Mouse (Mus musculus): Measurements from ENCODE around the gene Fezf1. TPM values are rescaled to one million over a fixed set of nuclear protein-coding genes. Genes with fewer than 3 reads are reported as not detected.

The Fezf1 gene
- total RNA-seq (2015) (not detected in 2 replicates), total RNA-seq (2017) (0.12 TPM in 1 of 2 replicates, not detected in the other)

- no peak for ATAC-seq (replicated peaks; ENCODE audit: poor library complexity)
Observed at GRCm38 (mm10) chr6:23248313-23249052, at the start of gene Fezf1. Gene Fezf1 (minus strand): TSS chr6:23248362.

- ATAC-seq (replicated peaks; ENCODE audit: poor library complexity), result no peak
Observed at GRCm38 (mm10) chr6:23294685-23295084, 46.5 kb upstream of the Fezf1 start.

GRCm38 (mm10) chr6:23288752-23289151 lies 40.6 kb upstream of the Fezf1 start:
- no peak for ATAC-seq (replicated peaks; ENCODE audit: poor library complexity)

- ATAC-seq (replicated peaks; ENCODE audit: poor library complexity), result no peak
Observed at GRCm38 (mm10) chr6:23281514-23281820, 33.3 kb upstream of the Fezf1 start.

- no peak for ATAC-seq (replicated peaks; ENCODE audit: poor library complexity)
Observed at GRCm38 (mm10) chr6:23280811-23281513, 32.8 kb upstream of the Fezf1 start.

- ATAC-seq (replicated peaks; ENCODE audit: poor library complexity), result no peak
Observed at GRCm38 (mm10) chr6:23273483-23273882, 25.3 kb upstream of the Fezf1 start.

GRCm38 (mm10) chr6:23272979-23273378 lies 24.8 kb upstream of the Fezf1 start:
- ATAC-seq (replicated peaks; ENCODE audit: poor library complexity), result no peak

- ATAC-seq (replicated peaks; ENCODE audit: poor library complexity), result no peak
Observed at GRCm38 (mm10) chr6:23272542-23272941, 24.4 kb upstream of the Fezf1 start.

- no peak for ATAC-seq (replicated peaks; ENCODE audit: poor library complexity)
Observed at GRCm38 (mm10) chr6:23260738-23261050, 12.5 kb upstream of the Fezf1 start.

GRCm38 (mm10) chr6:23260016-23260737 lies 12.0 kb upstream of the Fezf1 start:
- ATAC-seq (replicated peaks; ENCODE audit: poor library complexity), result no peak

GRCm38 (mm10) chr6:23257981-23258380 lies 9.8 kb upstream of the Fezf1 start:
- ATAC-seq (replicated peaks; ENCODE audit: poor library complexity), result no peak

- no peak for ATAC-seq (replicated peaks; ENCODE audit: poor library complexity)
Observed at GRCm38 (mm10) chr6:23255161-23255560, 7.0 kb upstream of the Fezf1 start.

- ATAC-seq (replicated peaks; ENCODE audit: poor library complexity), result no peak
Observed at GRCm38 (mm10) chr6:23254644-23255043, 6.5 kb upstream of the Fezf1 start.

- ATAC-seq (replicated peaks; ENCODE audit: poor library complexity), result no peak
Observed at GRCm38 (mm10) chr6:23253353-23254311, 5.5 kb upstream of the Fezf1 start.

GRCm38 (mm10) chr6:23252196-23253135 lies 4.3 kb upstream of the Fezf1 start:
- ATAC-seq (replicated peaks; ENCODE audit: poor library complexity), result no peak

- no peak for ATAC-seq (replicated peaks; ENCODE audit: poor library complexity)
Observed at GRCm38 (mm10) chr6:23251431-23251830, 3.3 kb upstream of the Fezf1 start.

- ATAC-seq (replicated peaks; ENCODE audit: poor library complexity), result no peak
Observed at GRCm38 (mm10) chr6:23250288-23250955, 2.3 kb upstream of the Fezf1 start.

GRCm38 (mm10) chr6:23249616-23250287 lies 1.6 kb upstream of the Fezf1 start:
- ATAC-seq (replicated peaks; ENCODE audit: poor library complexity), result peak; percentile 25

- no peak for ATAC-seq (replicated peaks; ENCODE audit: poor library complexity)
Observed at GRCm38 (mm10) chr6:23249053-23249401, 865 bp upstream of the Fezf1 start.
